Mouse (Mus musculus): ENCODE measurements around the gene Ctnna3. TPM values are rescaled to one million over a fixed set of nuclear protein-coding genes. Genes with fewer than 3 reads are reported as not detected.
A peak's percentile ranks its signal among the peaks of the same experiment; 100 is the strongest.

Gene Ctnna3
- total RNA-seq, 2 experiments from 2014 or later, result not detected

- ATAC-seq (replicated peaks; ENCODE audit: poor library complexity), result no peak
These were observed 470.0 kb downstream of the Ctnna3 start for GRCm38 (mm10) chr10:63899891-63900290.

- no peak for ATAC-seq (replicated peaks; ENCODE audit: poor library complexity)
These were observed 479.0 kb downstream of the Ctnna3 start for GRCm38 (mm10) chr10:63908878-63909277.

GRCm38 (mm10) chr10:63927334-63927733 lies 497.4 kb downstream of the Ctnna3 start, which contains the start of gene Gm10118:
Gene Gm10118, minus strand, starts transcription at chr10:63927434.
- ATAC-seq (replicated peaks; ENCODE audit: poor library complexity), result no peak

- ATAC-seq (replicated peaks; ENCODE audit: poor library complexity), result no peak
These were observed 504.0 kb downstream of the Ctnna3 start for GRCm38 (mm10) chr10:63933946-63934345.

GRCm38 (mm10) chr10:63945534-63945933 lies 515.6 kb downstream of the Ctnna3 start:
- no peak for ATAC-seq (replicated peaks; ENCODE audit: poor library complexity)

GRCm38 (mm10) chr10:63947266-63947665 lies 517.4 kb downstream of the Ctnna3 start:
- ATAC-seq (replicated peaks; ENCODE audit: poor library complexity), result no peak

GRCm38 (mm10) chr10:63950867-63951266 lies 521.0 kb downstream of the Ctnna3 start:
- no peak for ATAC-seq (replicated peaks; ENCODE audit: poor library complexity)

GRCm38 (mm10) chr10:63951481-63951880 lies 521.6 kb downstream of the Ctnna3 start:
- no peak for ATAC-seq (replicated peaks; ENCODE audit: poor library complexity)

GRCm38 (mm10) chr10:63954308-63954930 lies 524.5 kb downstream of the Ctnna3 start:
- no peak for ATAC-seq (replicated peaks; ENCODE audit: poor library complexity)

GRCm38 (mm10) chr10:63972300-63972699 lies 542.4 kb downstream of the Ctnna3 start:
- no peak for ATAC-seq (replicated peaks; ENCODE audit: poor library complexity)

- ATAC-seq (replicated peaks; ENCODE audit: poor library complexity), result no peak
These were observed 548.2 kb downstream of the Ctnna3 start for GRCm38 (mm10) chr10:63978101-63978500.

GRCm38 (mm10) chr10:63978535-63978934 lies 548.6 kb downstream of the Ctnna3 start:
- no peak for ATAC-seq (replicated peaks; ENCODE audit: poor library complexity)

- no peak for ATAC-seq (replicated peaks; ENCODE audit: poor library complexity)
These were observed 549.1 kb downstream of the Ctnna3 start for GRCm38 (mm10) chr10:63978969-63979368.

- ATAC-seq (replicated peaks; ENCODE audit: poor library complexity), result no peak
These were observed 549.5 kb downstream of the Ctnna3 start for GRCm38 (mm10) chr10:63979410-63979809.

GRCm38 (mm10) chr10:63985576-63985975 lies 555.7 kb downstream of the Ctnna3 start:
- ATAC-seq (replicated peaks; ENCODE audit: poor library complexity), result no peak

GRCm38 (mm10) chr10:63994251-63994650 lies 564.4 kb downstream of the Ctnna3 start:
- no peak for ATAC-seq (replicated peaks; ENCODE audit: poor library complexity)

- no peak for ATAC-seq (replicated peaks; ENCODE audit: poor library complexity)
These were observed 571.6 kb downstream of the Ctnna3 start for GRCm38 (mm10) chr10:64001531-64001930.

- ATAC-seq (replicated peaks; ENCODE audit: poor library complexity), result no peak
These were observed 572.1 kb downstream of the Ctnna3 start for GRCm38 (mm10) chr10:64001996-64002395.

GRCm38 (mm10) chr10:64020347-64020746 lies 590.4 kb downstream of the Ctnna3 start:
- ATAC-seq (replicated peaks; ENCODE audit: poor library complexity), result no peak

- ATAC-seq (replicated peaks; ENCODE audit: poor library complexity), result peak; percentile 46; the same call in 1 of the 2 replicates
These were observed 593.4 kb downstream of the Ctnna3 start for GRCm38 (mm10) chr10:64023340-64023739.

GRCm38 (mm10) chr10:64030901-64031300 lies 601.0 kb downstream of the Ctnna3 start:
- ATAC-seq (replicated peaks; ENCODE audit: poor library complexity), result no peak

GRCm38 (mm10) chr10:64039760-64040535 lies 610.0 kb downstream of the Ctnna3 start:
- ATAC-seq (replicated peaks; ENCODE audit: poor library complexity), result no peak

Measured in megakaryocyte progenitor cell, adult 5-6 weeks (primary cell).